Mouse (Mus musculus) limb, embryonic 11.5 days (tissue): ENCODE results near the gene Amy2a4. TPM values are rescaled to one million over a fixed set of nuclear protein-coding genes. Genes with fewer than 3 reads are reported as not detected.
"Not testable (repeated sequence)": the region's sequence is repeated elsewhere in the genome, so short reads cannot be mapped to it uniquely, and the experiment has no call there.

Experiments
- ATAC-seq: fragments of 200-750 bp; cut with Nextera tagmentation; 2 replicates; pipeline ENCODE4 v1.8.0; 2017; ENCODE audit warnings: low read depth; ENCODE audit not compliant: insufficient number of reproducible peaks, low FRiP score, low TSS enrichment
- DNase-seq: peaks from one replicate; pipeline ENCODE4 v3.0.0-alpha.2; 2015; ENCODE audit warnings: low spot score
- H3K27ac ChIP-seq: fragments of 300-500 bp; sonication (generic); replicated peaks from 2 replicates; pipeline ENCODE4 v1.5.1; 2014; ENCODE audit warnings: low read depth, mild to moderate bottlenecking, low read length
- H3K27me3 ChIP-seq: fragments of 300-500 bp; sonication (generic); 2 replicates; pipeline ENCODE4 v1.6.1; 2014; ENCODE audit warnings: mild to moderate bottlenecking, low read length, mixed read lengths; ENCODE audit not compliant: control insufficient read depth, insufficient read depth
- H3K36me3 ChIP-seq: fragments of 300-500 bp; sonication (generic); 2 replicates; pipeline ENCODE4 v1.6.1; 2014; ENCODE audit warnings: mild to moderate bottlenecking, low read length, moderate library complexity, mixed read lengths; ENCODE audit not compliant: control insufficient read depth, insufficient read depth
- H3K4me1 ChIP-seq: fragments of 300-500 bp; sonication (generic); 2 replicates; pipeline ENCODE4 v1.6.1; 2014; ENCODE audit warnings: low read length, mixed read lengths; ENCODE audit not compliant: control insufficient read depth, insufficient read depth
- H3K4me2 ChIP-seq: fragments of 300-500 bp; sonication (generic); 2 replicates; pipeline ENCODE4 v1.6.1; 2014; ENCODE audit warnings: low read depth, mild to moderate bottlenecking, moderate library complexity; ENCODE audit not compliant: severe bottlenecking
- H3K4me3 ChIP-seq: fragments of 300-500 bp; sonication (generic); 2 replicates; pipeline ENCODE4 v1.5.1; 2014; ENCODE audit warnings: low read depth, low read length
- H3K9ac ChIP-seq: fragments of 300-500 bp; sonication (generic); 2 replicates; pipeline ENCODE4 v1.6.1; 2014; ENCODE audit warnings: mild to moderate bottlenecking, low read length
- H3K9me3 ChIP-seq: fragments of 300-500 bp; sonication (generic); 2 replicates; pipeline ENCODE4 v1.6.1; 2016; ENCODE audit warnings: low read length; ENCODE audit not compliant: control insufficient read depth
- WGBS: fragments of 180-500 bp; shearing (Covaris S2); extraction: QIAGEN DNeasy Blood & Tissue Kit; methylation state at CpG from one replicate; pipeline ENCODE4 v1.1.7; 2014; 5-methylcytosine and 5-hydroxymethylcytosine counted together
- polyA plus RNA-seq: library from polyadenylated mRNA; unstranded; fragments of >200 nt; fragmentation: Nextera tagmentation; extraction: Ambion mirVana; gene quantifications from 2 replicates; pipeline ENCODE4 v1.2.1, GENCODE M21; 2014

Gene Amy2a4
- polyA plus RNA-seq = not detected in 2 replicates

DNA sequence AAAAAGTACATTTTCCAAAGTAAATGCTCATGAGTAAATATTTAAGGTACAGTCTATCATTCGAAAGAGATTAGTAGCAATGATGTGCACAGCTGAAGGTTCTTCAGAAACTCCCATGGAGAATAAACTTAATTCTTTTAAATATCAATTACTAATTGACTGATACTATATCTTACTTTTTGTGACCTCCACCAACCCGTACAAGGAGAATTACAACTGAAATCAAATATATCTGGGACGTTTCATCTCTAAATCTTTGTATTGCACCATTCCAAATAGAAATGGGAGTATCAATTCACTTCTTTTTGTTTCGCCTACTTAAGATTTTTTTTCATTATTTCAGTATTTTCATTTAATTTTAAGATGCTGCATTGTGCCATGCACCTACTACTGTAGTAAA, at the start of gene Amy2a4:
Gene Amy2a4 (minus strand): TSS at position 101 of the 400 bp plus-strand sequence.
- not testable (repeated sequence) for H3K9me3 ChIP-seq, ATAC-seq, H3K27ac ChIP-seq, H3K36me3 ChIP-seq, DNase-seq, H3K9ac ChIP-seq, H3K4me1 ChIP-seq, H3K4me2 ChIP-seq, H3K4me3 ChIP-seq, H3K27me3 ChIP-seq
- WGBS = no CpG with 5 or more reads among the region's 4 CpGs

DNA sequence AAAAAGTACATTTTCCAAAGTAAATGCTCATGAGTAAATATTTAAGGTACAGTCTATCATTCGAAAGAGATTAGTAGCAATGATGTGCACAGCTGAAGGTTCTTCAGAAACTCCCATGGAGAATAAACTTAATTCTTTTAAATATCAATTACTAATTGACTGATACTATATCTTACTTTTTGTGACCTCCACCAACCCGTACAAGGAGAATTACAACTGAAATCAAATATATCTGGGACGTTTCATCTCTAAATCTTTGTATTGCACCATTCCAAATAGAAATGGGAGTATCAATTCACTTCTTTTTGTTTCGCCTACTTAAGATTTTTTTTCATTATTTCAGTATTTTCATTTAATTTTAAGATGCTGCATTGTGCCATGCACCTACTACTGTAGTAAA, 32.7 kb upstream of the Amy2a4 start, which contains the start of gene Amy2a3:
Gene Amy2a3 (minus strand): TSS at position 101 of the 400 bp plus-strand sequence.
- WGBS = no CpG with 5 or more reads among the region's 4 CpGs
- DNase-seq, ATAC-seq, H3K4me2 ChIP-seq, H3K9me3 ChIP-seq, H3K27me3 ChIP-seq, H3K4me3 ChIP-seq, H3K36me3 ChIP-seq, H3K9ac ChIP-seq, H3K4me1 ChIP-seq, H3K27ac ChIP-seq: not testable (repeated sequence)

DNA sequence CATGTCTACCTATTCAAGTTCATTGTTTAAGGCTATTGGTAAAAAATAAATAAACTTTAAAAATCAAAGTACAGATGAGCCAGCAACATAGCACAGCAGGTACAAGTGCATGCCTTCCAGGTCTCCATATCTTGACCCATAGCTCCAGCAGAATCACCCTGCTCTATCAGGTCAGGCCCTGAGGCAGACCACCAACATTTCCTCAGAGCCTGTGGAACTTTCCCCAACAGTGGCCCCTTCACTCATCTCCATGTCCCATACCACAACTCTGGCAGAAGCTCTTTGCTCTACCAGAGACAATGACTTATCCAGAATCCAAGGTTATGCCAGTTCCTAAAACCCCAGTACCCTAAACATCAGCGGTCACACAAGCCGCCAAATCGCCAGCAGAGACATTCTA, 21.7 kb upstream of the Amy2a4 start:
- not testable (repeated sequence) for H3K4me2 ChIP-seq, H3K9ac ChIP-seq, H3K4me1 ChIP-seq, H3K9me3 ChIP-seq, H3K4me3 ChIP-seq, H3K36me3 ChIP-seq, H3K27ac ChIP-seq, H3K27me3 ChIP-seq, DNase-seq
- no CpG with 5 or more reads among the region's 3 CpGs for WGBS
- ATAC-seq = peak; percentile 62; the same call in 1 of the 2 replicates

DNA sequence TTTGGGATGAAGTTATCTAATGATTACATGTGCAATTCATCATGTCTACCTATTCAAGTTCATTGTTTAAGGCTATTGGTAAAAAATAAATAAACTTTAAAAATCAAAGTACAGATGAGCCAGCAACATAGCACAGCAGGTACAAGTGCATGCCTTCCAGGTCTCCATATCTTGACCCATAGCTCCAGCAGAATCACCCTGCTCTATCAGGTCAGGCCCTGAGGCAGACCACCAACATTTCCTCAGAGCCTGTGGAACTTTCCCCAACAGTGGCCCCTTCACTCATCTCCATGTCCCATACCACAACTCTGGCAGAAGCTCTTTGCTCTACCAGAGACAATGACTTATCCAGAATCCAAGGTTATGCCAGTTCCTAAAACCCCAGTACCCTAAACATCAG, 11.0 kb downstream of the Amy2a4 start:
- not testable (repeated sequence) for H3K9ac ChIP-seq, H3K4me3 ChIP-seq, H3K36me3 ChIP-seq, DNase-seq, H3K4me1 ChIP-seq, H3K27ac ChIP-seq, H3K4me2 ChIP-seq, H3K9me3 ChIP-seq, H3K27me3 ChIP-seq
- ATAC-seq = 0 out of 2 replicates have a peak, but pooled peaks have one; percentile 13

DNA sequence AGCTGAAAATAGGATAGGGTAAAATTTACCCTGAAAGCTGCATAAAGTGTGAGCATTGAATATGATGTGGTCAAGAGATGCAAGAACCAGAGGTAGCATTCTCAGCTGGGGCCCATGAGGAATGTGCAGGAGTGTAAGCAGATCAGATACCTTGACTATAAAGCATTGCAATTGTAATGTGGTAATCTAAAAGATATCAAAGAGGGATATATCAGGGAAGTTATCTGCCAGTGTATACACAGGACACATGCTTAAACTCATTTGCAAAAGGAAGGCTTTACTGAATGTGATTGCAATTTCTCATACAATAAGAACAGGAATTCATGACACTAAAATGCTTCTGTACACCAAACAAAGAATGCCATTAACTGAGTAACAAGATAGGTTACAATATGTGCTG, 11.7 kb downstream of the Amy2a4 start:
- not testable (repeated sequence) for H3K27me3 ChIP-seq, DNase-seq, H3K36me3 ChIP-seq, H3K4me3 ChIP-seq, H3K4me1 ChIP-seq, ATAC-seq, H3K27ac ChIP-seq, H3K4me2 ChIP-seq, H3K9me3 ChIP-seq, H3K9ac ChIP-seq

DNA sequence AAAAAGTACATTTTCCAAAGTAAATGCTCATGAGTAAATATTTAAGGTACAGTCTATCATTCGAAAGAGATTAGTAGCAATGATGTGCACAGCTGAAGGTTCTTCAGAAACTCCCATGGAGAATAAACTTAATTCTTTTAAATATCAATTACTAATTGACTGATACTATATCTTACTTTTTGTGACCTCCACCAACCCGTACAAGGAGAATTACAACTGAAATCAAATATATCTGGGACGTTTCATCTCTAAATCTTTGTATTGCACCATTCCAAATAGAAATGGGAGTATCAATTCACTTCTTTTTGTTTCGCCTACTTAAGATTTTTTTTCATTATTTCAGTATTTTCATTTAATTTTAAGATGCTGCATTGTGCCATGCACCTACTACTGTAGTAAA, 32.5 kb downstream of the Amy2a4 start, which contains the start of gene Amy2a5:
Gene Amy2a5 (minus strand): TSS at position 101 of the 400 bp plus-strand sequence.
- H3K36me3 ChIP-seq, H3K27me3 ChIP-seq, H3K4me3 ChIP-seq, H3K9ac ChIP-seq, ATAC-seq, H3K9me3 ChIP-seq, H3K4me2 ChIP-seq, H3K27ac ChIP-seq, H3K4me1 ChIP-seq, DNase-seq: not testable (repeated sequence)
- WGBS = no CpG with 5 or more reads among the region's 4 CpGs

Other genes starting within 250 kb of the Amy2a4 start
- not detected in 2 replicates for gene Amy2a5, start 32.6 kb downstream of the Amy2a4 start, polyA plus RNA-seq
- gene Amy2a3, start 32.6 kb upstream of the Amy2a4 start, polyA plus RNA-seq = not detected in 2 replicates
- gene Amy2a2, start 65.2 kb upstream of the Amy2a4 start, polyA plus RNA-seq = not detected in 2 replicates
- gene Amy2a1, start 241.0 kb upstream of the Amy2a4 start, polyA plus RNA-seq = not detected in 2 replicates